Mouse (Mus musculus) urinary bladder, adult 2 months (tissue): ENCODE results near the gene Vpreb3. TPM values are rescaled to one million over a fixed set of nuclear protein-coding genes. Genes with fewer than 3 reads are reported as not detected.

Experiments
- DNase-seq: peaks from one replicate; pipeline ENCODE4 v3.0.0; 2022; ENCODE audit warnings: low spot score
- polyA plus RNA-seq: library from polyadenylated mRNA; depleted of rRNA; stranded (reverse); fragments of >200 nt; gene quantifications from 2 replicates; pipeline ENCODE4 v1.2.3, GENCODE M21; 2012

Gene Vpreb3
- polyA plus RNA-seq, 1 experiment = not detected

DNA sequence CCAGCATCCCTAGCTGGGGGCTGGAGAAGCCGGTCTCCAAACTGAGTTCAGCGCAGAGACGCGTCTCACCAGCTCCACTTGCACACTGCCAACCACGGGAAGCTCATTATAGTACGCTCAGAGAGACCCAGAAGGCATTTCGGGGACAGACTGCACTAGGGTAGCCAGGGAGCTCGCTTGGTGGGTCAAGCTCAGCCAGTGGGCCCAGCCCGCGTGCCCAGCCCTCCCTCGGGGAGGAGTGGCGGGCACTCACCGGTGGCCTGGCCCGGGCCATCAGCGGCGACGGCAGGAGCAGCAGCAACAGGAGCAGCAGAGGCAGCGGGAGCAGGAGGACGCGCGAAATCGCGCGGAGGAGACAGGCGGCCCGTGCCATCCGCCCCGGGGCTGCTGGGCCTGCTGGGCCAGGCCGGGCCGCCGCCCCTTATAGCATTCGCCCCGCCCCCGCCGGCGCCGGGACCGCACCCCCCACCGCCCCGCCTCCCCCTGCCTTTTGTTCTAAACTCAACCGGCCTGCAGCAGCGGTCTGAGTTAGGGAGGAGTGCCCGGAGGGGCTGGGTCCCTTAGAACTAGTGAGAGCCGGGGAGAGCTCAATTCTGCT, 10.7 kb upstream of the Vpreb3 start:
- peak; percentile 58 for DNase-seq

- no peak for DNase-seq
These were observed 10.0 kb upstream of the Vpreb3 start, which contains the start of gene Chchd10 for GRCm38 (mm10) chr10:75932891-75933290. Chchd10 (plus strand) TSS chr10:75933130.

DNA sequence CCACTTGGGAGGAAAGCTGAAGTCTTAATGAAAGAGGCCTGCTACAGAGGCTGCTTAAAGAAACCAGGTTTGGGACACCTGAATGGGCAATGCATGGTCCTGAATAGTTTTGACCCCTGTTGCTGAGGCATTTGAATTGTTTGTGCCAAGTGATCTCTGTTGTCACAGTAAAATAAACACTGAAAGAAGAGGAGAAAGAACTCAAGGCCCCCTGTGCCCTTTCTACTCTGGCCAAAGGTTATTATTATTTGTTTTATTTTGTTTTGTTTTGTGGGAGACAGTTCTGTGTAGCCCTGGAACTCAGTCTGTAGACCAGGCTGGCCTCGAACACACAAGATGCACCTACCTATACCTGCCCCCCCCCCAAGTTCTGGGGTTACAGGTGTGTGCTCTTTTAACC, 7.9 kb upstream of the Vpreb3 start:
- no peak for DNase-seq

GRCm38 (mm10) chr10:75935680-75936541, 6.9 kb upstream of the Vpreb3 start, which contains the start of gene Mmp11:
Mmp11 (minus strand) TSS chr10:75936496.
- peak; percentile 56 for DNase-seq

DNA sequence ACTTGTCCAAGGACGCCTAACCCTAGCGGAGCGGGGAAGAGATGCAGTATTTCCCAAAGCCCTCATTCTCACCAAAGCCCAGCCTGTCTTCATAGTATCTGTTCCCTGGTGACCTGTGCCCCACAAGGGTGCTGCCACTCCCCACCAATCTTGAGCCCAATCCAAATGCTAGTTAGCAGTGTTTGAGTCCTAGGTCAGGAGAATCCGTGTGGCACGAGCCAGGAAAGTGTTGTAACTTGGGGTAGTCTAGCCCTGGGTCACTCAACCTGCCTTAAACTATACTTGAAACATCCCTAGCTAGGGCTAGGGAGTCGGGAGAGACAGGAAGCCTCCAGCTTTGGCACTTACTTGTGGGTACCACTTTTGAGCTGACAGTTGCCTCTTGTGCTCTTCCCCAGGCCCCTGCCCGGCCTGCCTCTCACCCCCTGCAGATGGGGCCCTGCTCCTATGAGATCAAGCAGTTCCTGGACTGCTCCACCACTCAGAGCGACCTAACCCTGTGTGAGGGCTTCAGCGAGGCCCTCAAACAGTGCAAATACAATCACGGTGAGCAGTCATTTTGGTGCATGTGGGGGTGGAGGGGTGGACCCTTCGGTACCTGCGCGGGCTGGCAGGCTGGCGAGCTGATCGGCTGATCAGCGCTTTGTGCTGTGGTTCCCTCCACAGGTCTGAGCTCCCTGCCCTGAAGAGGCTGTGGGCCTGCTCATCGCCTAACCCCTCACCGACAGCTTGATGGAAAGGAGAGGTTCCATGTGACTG, 5.8 kb upstream of the Vpreb3 start:
- no peak for DNase-seq

DNA sequence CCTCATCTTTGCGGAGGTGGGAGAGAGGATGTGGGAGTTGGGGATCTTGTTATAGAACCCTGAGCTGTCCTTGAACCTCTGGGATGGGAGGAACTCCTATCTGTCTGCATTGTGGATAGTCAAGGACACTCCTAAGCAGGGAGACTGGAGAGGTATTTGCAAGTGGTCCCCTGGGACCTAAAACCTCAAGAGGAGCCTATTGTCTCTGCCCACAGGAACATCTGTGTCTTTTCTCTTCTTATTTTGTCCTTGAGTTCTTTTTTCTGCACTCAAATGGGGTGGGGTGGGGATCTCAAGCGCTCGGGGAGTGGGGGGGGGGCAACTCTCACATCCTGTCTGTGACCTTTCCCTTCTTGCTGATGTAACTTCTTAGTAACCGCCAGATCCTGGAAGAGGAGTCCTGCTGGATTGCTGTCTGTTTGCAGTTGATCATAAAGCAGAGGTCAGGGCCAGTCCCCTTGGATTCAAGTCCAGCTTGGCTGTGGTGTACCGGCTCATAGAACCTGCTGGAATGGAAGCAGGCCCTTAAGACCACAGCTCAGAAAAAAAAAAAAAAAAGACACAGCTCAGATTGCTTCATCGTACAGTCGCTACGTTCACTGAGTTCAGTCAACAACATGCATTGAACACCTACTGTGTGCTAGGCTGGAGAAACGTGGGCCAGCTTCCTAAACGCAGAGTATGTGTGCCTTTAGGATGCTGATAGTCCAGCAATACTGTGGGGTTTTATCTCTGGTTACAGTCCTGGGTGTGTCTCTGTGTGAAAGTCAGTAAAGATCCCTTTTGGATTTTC, 4.8 kb upstream of the Vpreb3 start:
- DNase-seq = no peak

DNA sequence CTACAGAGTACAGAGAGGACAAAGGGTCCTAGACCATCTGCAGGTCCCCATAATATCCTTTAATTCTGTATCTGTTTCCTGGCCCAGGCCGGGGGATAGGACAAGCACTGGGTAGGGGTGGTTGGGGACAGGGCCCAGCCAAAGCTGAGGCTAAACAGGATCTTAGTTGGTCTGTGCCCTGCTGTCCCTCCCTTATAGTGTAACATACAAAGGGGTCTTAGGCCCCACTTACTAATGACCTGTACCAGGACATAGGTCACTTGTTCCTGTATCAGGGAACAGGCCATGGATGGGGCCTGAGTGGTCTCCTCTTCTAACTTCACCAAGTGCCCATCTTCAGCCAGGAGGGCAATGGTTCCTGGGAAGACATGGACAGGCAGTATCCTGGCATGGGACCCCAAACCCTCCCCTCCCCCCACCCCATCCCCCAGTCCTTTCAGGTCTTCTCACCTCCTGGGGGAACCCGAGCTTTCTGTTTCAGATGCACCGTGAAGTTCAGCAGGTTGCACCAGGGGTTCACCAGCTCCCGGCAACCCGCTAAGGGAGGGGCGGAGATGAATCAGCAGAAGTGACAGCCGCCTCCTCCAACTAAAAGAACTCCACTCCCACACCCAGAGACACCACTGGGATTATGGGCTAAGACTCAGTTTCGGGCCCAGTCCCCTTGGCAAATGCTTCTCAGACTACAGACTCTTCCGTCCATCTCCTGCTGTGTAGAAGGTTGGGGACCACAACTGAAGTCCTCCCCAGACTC, 3.2 kb upstream of the Vpreb3 start:
- no peak for DNase-seq

- DNase-seq = no peak
These were observed 2.3 kb upstream of the Vpreb3 start, which contains the start of gene Gm867 for GRCm38 (mm10) chr10:75940520-75940919. Gm867 (minus strand) TSS chr10:75940672.

GRCm38 (mm10) chr10:75941042-75941824, 1.6 kb upstream of the Vpreb3 start:
- DNase-seq = no peak

DNA sequence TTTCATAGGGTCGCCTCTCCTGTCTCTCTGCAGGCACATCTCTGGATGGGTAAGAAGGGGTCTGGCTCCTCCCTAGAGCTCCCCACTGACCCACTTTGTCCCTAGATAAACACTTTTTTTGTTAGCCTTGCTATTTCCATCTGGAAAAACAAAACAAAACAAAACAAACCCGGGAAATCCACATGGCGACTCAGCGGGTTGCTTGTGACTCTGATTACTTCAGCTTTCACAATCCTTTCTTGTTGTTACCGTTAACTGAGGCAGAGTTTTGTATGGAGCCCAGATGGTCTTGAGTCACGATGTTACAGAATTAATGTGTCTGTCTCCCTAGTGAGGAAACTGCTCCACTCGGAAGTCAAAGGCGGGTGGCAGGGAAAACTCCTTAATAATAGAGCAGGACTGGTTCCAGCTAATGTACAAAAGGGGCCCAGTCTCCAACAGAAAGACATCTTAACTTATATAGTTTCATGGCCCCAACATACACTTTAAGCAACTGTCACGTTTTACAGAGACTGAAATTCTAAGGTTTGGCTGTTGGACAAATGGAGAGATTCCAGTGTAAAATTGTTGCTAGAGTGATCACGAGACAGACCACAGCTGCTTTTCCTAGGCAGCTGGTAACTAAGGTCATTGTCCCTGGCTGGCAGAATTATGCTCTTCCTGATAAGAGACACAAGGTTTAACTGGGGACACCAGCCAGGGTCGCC, 1.4 kb downstream of the Vpreb3 start:
- no peak for DNase-seq

DNA sequence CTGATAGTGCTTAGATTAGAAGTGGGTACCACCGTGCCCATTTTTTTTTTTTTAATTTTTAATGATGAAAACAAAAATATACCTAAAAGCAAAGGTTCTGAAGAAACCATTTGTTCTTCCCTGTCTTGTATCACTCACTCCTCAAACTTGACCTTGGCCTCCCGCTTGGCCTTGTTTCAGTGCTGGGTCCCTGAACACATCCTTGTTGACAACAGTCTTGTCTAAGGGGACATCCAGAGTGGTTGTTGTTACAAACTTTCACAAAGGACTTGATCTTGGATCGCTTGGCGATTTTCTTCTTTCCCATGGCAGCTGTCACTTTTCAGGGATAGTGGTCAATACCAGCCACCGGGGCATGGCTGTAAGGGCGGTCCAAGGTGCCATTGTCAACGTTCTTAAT, 2.4 kb downstream of the Vpreb3 start:
- no peak for DNase-seq

GRCm38 (mm10) chr10:75945896-75946295, 3.0 kb downstream of the Vpreb3 start:
- no peak for DNase-seq

DNA sequence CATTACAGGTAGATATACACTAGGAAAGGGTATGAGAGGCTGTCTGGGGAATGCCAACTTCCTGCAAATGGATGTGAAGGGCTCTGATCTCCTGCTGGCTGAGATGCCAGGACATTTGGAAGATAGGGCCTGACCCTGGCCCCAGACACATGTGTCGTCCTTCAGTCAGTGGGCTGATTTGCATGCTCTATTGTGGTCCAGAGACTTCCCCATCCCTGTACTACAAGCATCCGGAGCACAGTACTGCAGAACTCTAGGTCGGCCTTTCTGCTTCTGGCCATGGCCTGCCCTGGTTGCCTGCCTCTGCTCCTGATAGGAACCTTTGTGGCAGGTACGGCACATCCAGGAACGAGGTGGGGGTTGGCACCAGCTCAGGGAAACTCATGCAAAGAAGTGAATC, 5.2 kb downstream of the Vpreb3 start:
- no peak for DNase-seq

DNA sequence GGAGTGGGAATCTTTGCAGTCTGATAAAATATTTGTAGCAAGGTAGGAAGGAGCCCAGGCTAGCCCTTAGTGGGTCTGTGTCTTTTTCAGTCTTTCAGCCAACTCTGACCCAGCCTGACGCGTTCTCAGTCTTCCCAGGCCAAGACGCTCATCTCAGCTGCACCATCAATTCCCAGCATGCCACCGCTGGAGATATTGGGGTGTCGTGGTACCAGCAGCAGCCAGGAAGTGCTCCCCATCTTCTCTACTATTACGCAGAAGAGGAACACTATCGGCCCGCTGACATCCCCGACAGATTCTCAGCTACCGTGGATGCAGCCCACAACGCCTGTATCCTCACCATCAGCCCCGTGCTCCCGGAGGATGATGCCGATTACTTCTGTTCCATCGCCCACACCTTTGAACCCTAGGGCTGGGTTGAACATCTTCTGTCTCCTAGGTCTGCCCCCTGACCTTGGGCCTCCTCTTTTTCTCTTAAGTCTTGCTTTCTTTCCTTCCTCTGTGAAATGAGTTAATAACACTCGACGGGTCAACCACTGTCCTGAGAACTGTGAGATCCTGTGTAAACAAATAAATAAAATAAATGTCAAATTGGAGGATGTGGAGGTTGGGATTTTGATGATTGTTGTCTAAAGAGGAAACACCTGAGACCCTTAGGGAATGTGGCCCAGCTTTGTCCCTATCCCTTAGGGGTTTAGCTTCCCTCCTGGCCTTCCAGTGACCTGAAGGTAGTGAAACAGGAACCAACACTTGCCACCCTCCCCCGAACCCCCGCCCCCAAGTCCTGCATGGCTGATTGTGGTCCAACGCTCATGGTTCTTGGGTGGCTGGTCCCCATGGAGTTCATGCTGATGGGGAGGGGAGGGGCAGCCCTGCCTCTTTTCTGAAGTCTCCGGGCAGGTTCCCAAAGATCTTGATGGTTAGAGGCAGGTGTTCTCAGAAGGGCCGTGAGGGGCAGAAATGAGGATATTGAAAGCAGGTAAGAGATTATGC, 6.5 kb downstream of the Vpreb3 start:
- DNase-seq = no peak

DNA sequence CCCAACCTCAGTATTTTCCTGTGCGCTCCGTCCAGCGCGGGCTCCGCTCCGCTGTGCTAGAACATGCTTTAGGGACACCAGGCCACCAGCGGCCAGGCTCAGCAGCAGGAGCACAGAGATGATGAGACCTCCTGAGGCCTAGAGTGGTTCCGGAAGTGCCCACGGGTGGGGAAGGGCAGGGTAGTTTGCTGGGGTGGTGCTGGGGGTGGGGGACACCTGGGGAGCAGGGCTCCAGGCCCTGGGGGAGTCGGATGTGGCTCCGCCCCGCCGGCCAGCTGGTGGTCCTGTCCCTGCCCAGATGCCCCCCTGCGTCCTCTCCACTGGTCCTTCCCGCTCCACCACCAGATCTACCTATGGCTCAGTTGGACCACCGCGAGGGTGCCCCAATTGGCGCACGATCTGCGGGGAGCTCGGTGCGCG, 7.9 kb downstream of the Vpreb3 start:
- no peak for DNase-seq

DNA sequence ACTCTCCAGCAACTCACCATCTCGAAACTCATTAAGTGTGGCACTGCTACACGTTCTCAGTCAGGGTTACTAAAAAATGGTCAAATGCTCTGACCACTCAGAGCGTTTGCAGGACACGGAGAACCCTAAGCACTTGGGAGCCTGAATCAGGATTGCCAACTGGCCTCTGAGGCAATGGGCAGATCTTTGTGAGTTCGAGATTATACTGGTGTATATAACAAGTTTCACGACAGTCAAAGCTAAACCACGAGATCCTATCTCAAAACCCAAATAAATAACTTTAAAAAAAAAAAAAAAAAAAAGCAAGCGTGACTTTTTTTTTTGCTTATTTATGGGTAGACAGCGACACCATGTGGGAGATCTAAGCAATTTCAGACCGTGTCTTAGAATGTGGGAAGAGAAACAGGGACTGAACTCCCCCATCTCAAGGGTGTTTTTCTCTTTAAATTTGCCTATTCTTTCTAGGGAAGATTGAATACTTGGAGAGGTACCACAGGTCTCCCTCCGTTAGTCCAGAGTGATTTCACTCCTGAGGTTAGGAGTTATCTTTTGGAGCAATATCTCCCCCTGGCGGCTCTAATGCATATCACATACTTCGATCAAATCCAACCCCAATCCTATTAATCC, 8.7 kb downstream of the Vpreb3 start:
- DNase-seq = no peak

DNA sequence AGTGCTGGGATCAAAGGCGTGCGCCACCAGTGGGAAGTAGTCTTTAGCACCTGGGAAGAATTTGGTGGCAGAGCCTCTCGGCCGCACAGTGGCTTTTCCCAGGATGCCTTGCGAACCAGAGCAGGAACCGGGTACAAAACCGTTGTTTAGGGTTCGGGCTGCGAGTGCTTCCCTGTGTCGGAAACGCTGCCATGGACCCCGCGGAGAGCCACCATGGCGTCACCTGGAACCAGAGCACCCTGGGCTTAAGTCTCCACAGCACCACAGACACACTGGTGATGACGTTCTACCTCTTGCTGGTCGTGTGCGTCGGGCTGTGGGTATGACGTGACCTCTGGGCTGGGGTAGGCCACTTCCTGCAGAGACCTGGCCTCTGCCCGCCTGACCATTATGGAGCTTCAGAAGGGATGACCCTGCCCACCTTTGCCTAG, 11.5 kb downstream of the Vpreb3 start, which contains the start of gene Gm5134:
Gm5134 (plus strand) TSS at position 134 of the 431 bp plus-strand sequence.
- no peak for DNase-seq
